Mouse (Mus musculus) liver, adult 2 months (tissue): ENCODE results near the gene Chrm3. TPM values are rescaled to one million over a fixed set of nuclear protein-coding genes. Genes with fewer than 3 reads are reported as not detected.

Source experiments
- DNase-seq: peaks from one replicate; pipeline ENCODE4 v3.0.0-alpha.2; 2011; ENCODE audit warnings: low read depth, low spot score; ENCODE audit errors: extremely low read depth
- H3K27ac ChIP-seq: fragments of 200-500 bp; replicated peaks from 2 replicates; pipeline ENCODE4 v1.5.1; 2012; ENCODE audit warnings: low read depth, mild to moderate bottlenecking, control low read depth, inconsistent platforms, low read length; ENCODE audit not compliant: insufficient read depth
- H3K27me3 ChIP-seq: fragments of 200-500 bp; 2 replicates; pipeline ENCODE4 v1.6.1; 2012; ENCODE audit warnings: mild to moderate bottlenecking, moderate library complexity, low read length, inconsistent platforms; ENCODE audit not compliant: control insufficient read depth, insufficient read depth
- H3K36me3 ChIP-seq: fragments of 200-500 bp; 2 replicates; pipeline ENCODE4 v1.6.1; 2012; ENCODE audit warnings: low read length, inconsistent platforms; ENCODE audit not compliant: control insufficient read depth, insufficient read depth
- H3K4me1 ChIP-seq: fragments of 200-500 bp; 2 replicates; pipeline ENCODE4 v1.6.1; 2011; ENCODE audit warnings: low read length; ENCODE audit not compliant: control insufficient read depth, insufficient read depth
- H3K4me3 ChIP-seq: fragments of 200-500 bp; 2 replicates; pipeline ENCODE4 v1.5.1; 2011; ENCODE audit warnings: low read depth, mild to moderate bottlenecking, control low read depth, low read length, moderate library complexity; ENCODE audit not compliant: insufficient read depth
- H3K79me2 ChIP-seq: fragments of 200-500 bp; 2 replicates; pipeline ENCODE4 v1.6.1; 2012; ENCODE audit warnings: inconsistent platforms, mild to moderate bottlenecking, low read length, moderate library complexity; ENCODE audit not compliant: control insufficient read depth, insufficient read depth
- H3K9ac ChIP-seq: fragments of 200-500 bp; 2 replicates; pipeline ENCODE4 v1.6.1; 2012; ENCODE audit warnings: low read depth, mild to moderate bottlenecking, control low read depth, inconsistent platforms, low read length
- CTCF ChIP-seq: fragments of 200-500 bp; IDR thresholded peaks from 2 replicates; pipeline ENCODE4 v1.5.1; 2011; ENCODE audit warnings: low read depth, low read length, control low read depth
- POLR2A ChIP-seq: fragments of 200-500 bp; IDR thresholded peaks from 2 replicates; pipeline ENCODE4 v1.6.1; 2011; ENCODE audit warnings: low read length, control low read depth; ENCODE audit not compliant: insufficient read depth; ENCODE audit errors: extremely low read depth
- WGBS: fragments of 180-500 bp; shearing (Covaris S2); methylation state at CpG from one replicate; pipeline ENCODE4 v1.1.7; 2018; 5-methylcytosine and 5-hydroxymethylcytosine counted together
- polyA plus RNA-seq: library from polyadenylated mRNA; depleted of rRNA; stranded (reverse); fragments of >200 nt; gene quantifications from 2 replicates; pipeline ENCODE4 v1.2.3, GENCODE M21; 2012
- total RNA-seq: library from RNA; depleted of rRNA; stranded (reverse); fragments of >200 nt; gene quantifications from 2 replicates; pipeline ENCODE4 v1.2.3, GENCODE M21; 2014

Chrm3 gene
- total and polyA plus RNA-seq, 2 experiments = 0.17 to 0.18 TPM

GRCm38 (mm10) chr13:10044084-10044483 lies 316.6 kb downstream of the Chrm3 start:
- no peaks in the 10 kb centered on the region for H3K27me3 ChIP-seq
- WGBS = 50% methylated on average over 4 of the region's 4 CpGs
- no peaks in the 10 kb centered on the region for H3K36me3 ChIP-seq
- DNase-seq = no peak
- no peak overlapping the region for H3K4me3 ChIP-seq
- H3K9ac ChIP-seq = no peak overlapping the region
- no peak overlapping the region for H3K27ac ChIP-seq
- H3K79me2 ChIP-seq = no peaks in the 10 kb centered on the region
- no peaks in the 10 kb centered on the region for H3K4me1 ChIP-seq
- TF ChIP-seq POLR2A = no peak
- no peak for TF ChIP-seq CTCF

- H3K27ac ChIP-seq = no peak overlapping the region
- no peaks in the 10 kb centered on the region for H3K79me2 ChIP-seq
- H3K36me3 ChIP-seq = no peaks in the 10 kb centered on the region
- no peaks in the 10 kb centered on the region for H3K4me1 ChIP-seq
- no peak for DNase-seq
- TF ChIP-seq CTCF (no peak), POLR2A (no peak)
- WGBS = 86% methylated on average over 18 of the region's 18 CpGs
- H3K27me3 ChIP-seq = no peaks in the 10 kb centered on the region
- no peak overlapping the region for H3K4me3 ChIP-seq
- no peak overlapping the region for H3K9ac ChIP-seq
Measured at GRCm38 (mm10) chr13:10033570-10034399, 326.9 kb downstream of the Chrm3 start.

- no peak for DNase-seq
- Histone ChIP-seq H3K27me3 (no peaks in the 10 kb centered on the region), H3K27ac (no peak overlapping the region), H3K36me3 (no peaks in the 10 kb centered on the region), H3K79me2 (no peaks in the 10 kb centered on the region), H3K9ac (no peak overlapping the region), H3K4me1 (no peaks in the 10 kb centered on the region), H3K4me3 (no peak overlapping the region)
- TF ChIP-seq CTCF (no peak), POLR2A (no peak)
- 77% methylated on average over 5 of the region's 5 CpGs for WGBS
Measured at GRCm38 (mm10) chr13:10031547-10031946, 329.1 kb downstream of the Chrm3 start.

- Histone ChIP-seq H3K27ac (no peak overlapping the region), H3K27me3 (no peaks in the 10 kb centered on the region), H3K4me1 (no peaks in the 10 kb centered on the region), H3K4me3 (no peak overlapping the region), H3K9ac (no peak overlapping the region), H3K79me2 (no peaks in the 10 kb centered on the region), H3K36me3 (no peaks in the 10 kb centered on the region)
- TF ChIP-seq POLR2A (no peak), CTCF (no peak)
- DNase-seq = no peak
- 80% methylated on average over 6 of the region's 6 CpGs for WGBS
Measured at GRCm38 (mm10) chr13:10029944-10030343, 330.7 kb downstream of the Chrm3 start.

- H3K36me3 ChIP-seq = no peaks in the 10 kb centered on the region
- DNase-seq = no peak
- TF ChIP-seq CTCF (no peak), POLR2A (no peak)
- no peaks in the 10 kb centered on the region for H3K79me2 ChIP-seq
- 83% methylated on average over 3 of the region's 3 CpGs for WGBS
- H3K27me3 ChIP-seq = no peaks in the 10 kb centered on the region
- H3K9ac ChIP-seq = no peak overlapping the region
- no peaks in the 10 kb centered on the region for H3K4me1 ChIP-seq
- no peak overlapping the region for H3K27ac ChIP-seq
- H3K4me3 ChIP-seq = no peak overlapping the region
Measured at GRCm38 (mm10) chr13:10025134-10025533, 335.5 kb downstream of the Chrm3 start.

- 92% methylated on average over 2 of the region's 2 CpGs for WGBS
- no peaks in the 10 kb centered on the region for H3K4me1 ChIP-seq
- H3K36me3 ChIP-seq = no peaks in the 10 kb centered on the region
- H3K4me3 ChIP-seq = no peak overlapping the region
- H3K79me2 ChIP-seq = no peaks in the 10 kb centered on the region
- no peak overlapping the region for H3K9ac ChIP-seq
- H3K27ac ChIP-seq = no peak overlapping the region
- DNase-seq = no peak
- no peaks in the 10 kb centered on the region for H3K27me3 ChIP-seq
- no peak for TF ChIP-seq CTCF
- TF ChIP-seq POLR2A = no peak
Measured at GRCm38 (mm10) chr13:10023112-10023511, 337.5 kb downstream of the Chrm3 start.
